Mouse (Mus musculus) heart, adult 2 months (tissue): ENCODE results near the gene Oaf. TPM values are rescaled to one million over a fixed set of nuclear protein-coding genes. Genes with fewer than 3 reads are reported as not detected.
A peak's percentile ranks its signal among the peaks of the same experiment; 100 is the strongest.

Source experiments
- DNase-seq, 2 experiments: peaks; one replicate each; pipeline ENCODE4 v3.0.0; 2021
- H3K27ac ChIP-seq: fragments of 200-600 bp; 2 replicates; pipeline ENCODE4 v1.8.1; 2022
- H3K27me3 ChIP-seq: fragments of 200-500 bp; 2 replicates; pipeline ENCODE4 v1.6.1; 2012; ENCODE audit warnings: mild to moderate bottlenecking, low read length, inconsistent platforms, mixed read lengths; ENCODE audit not compliant: control insufficient read depth, insufficient read depth
- H3K36me3 ChIP-seq: fragments of 200-500 bp; 2 replicates; pipeline ENCODE4 v1.6.1; 2012; ENCODE audit warnings: low read length, inconsistent platforms; ENCODE audit not compliant: control insufficient read depth, insufficient read depth
- H3K4me1 ChIP-seq: fragments of 200-500 bp; 2 replicates; pipeline ENCODE4 v1.6.1; 2011; ENCODE audit warnings: low read length; ENCODE audit not compliant: control insufficient read depth, insufficient read depth
- H3K4me3 ChIP-seq: fragments of 200-600 bp; 2 replicates; pipeline ENCODE4 v1.8.1; 2022
- H3K79me2 ChIP-seq: fragments of 200-500 bp; replicated peaks from 2 replicates; pipeline ENCODE4 v1.6.1; 2012; ENCODE audit warnings: mild to moderate bottlenecking, inconsistent platforms, low read length, moderate library complexity, mixed read lengths; ENCODE audit not compliant: control insufficient read depth, insufficient read depth
- H3K9ac ChIP-seq: fragments of 200-500 bp; 2 replicates; pipeline ENCODE4 v1.6.1; 2012; ENCODE audit warnings: low read depth, mild to moderate bottlenecking, control low read depth, inconsistent platforms, low read length, mixed read lengths
- CTCF ChIP-seq: fragments of 200-600 bp; IDR thresholded peaks from 2 replicates; pipeline ENCODE4 v1.8.1; 2022; ENCODE audit warnings: antibody characterized with exemption, mild to moderate bottlenecking, moderate library complexity
- EP300 ChIP-seq: fragments of 200-500 bp; IDR thresholded peaks from 2 replicates; pipeline ENCODE4 v1.6.1; 2011; ENCODE audit warnings: low read depth, low read length, control low read depth; ENCODE audit not compliant: insufficient read depth
- POLR2A ChIP-seq: fragments of 200-500 bp; IDR thresholded peaks from 2 replicates; pipeline ENCODE4 v1.6.1; 2011; ENCODE audit warnings: mild to moderate bottlenecking, low read depth, low read length, control low read depth; ENCODE audit not compliant: insufficient read depth
- WGBS: fragments of 180-500 bp; shearing (Covaris S2); methylation state at CpG from one replicate; pipeline ENCODE4 v1.1.7; 2018; 5-methylcytosine and 5-hydroxymethylcytosine counted together
- intact Hi-C: fragments of 180-260 bp; cut with DNase I; formaldehyde crosslinking; loops from one replicate; pipeline ENCODE4 v1.15.1; 2025
- long read RNA-seq: library from polyadenylated mRNA; stranded (forward); transcript quantifications from one replicate; pipeline ENCODE4 v2.0.0, GENCODE M21; 2021
- polyA plus RNA-seq: library from polyadenylated mRNA; depleted of rRNA; stranded (reverse); fragments of >200 nt; gene quantifications from 2 replicates; pipeline ENCODE4 v1.2.3, GENCODE M21; 2012; rRNA removed
- total RNA-seq, 2 experiments: library from RNA; stranded (reverse); gene quantifications; 2 replicates each; pipeline ENCODE4 v1.2.3; 2021

Oaf gene
- total RNA-seq (10 to 100 TPM in 1 of 2 experiments, 1 to 10 TPM in 1; 6.8 to 11.8 TPM), polyA plus RNA-seq (15.1 and 24.0 TPM in 2 replicates)
- long read RNA-seq, transcript Oaf-201 (4 exons, 2,526 nt) = major isoform, 14 of 18 reads
- long read RNA-seq, partial matches to known transcripts = 0 of 18 reads
- long read RNA-seq, other reads (novel, unspliced or antisense) = 4 of 18 reads

DNA sequence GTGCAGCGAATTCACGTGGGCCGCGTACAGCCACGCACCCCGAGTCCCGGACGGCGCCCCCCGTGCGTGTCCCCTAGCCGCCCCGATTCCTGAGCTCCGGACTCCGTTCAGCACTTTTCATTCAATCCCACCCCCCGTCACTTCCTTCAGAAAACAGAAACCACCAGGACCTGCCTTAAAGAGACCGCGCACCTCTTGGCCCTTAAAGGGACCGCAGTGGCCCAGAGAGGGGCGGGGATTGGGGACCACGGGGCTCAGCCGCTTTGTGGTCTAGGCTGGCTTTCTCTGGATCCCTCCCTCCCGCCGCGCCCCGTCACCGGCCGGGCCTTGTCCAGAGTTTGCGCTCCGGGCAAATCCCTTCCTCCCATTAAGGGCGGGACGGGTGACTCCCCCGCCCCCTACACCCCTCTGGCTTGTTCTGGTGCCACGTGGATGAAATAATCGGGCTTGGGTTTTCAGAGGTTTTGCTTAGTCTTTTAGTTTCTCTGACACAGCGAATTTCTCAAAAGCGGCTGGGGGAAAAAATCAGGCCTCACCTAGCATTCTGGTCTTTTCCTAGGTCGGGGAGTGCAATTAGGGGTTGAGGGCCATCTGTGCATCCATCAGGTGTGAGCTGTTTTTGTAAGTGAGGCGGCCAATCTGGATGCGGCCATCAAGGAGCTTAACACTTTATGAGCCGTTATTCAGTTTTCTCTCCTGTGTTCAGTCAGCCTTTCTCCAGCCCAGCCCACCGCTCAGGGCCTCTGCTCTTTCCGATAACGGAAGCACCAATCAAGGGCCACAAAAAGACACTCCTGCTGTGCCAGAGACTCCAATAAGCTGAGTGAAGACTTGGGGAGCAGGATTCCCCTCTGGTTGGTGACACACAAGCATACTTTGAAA is at the start of gene Oaf:
Gene Oaf, minus strand, starts transcription at position 200 of the 882 bp plus-strand sequence.
- intact Hi-C loops = no loop called here
- DNase-seq = peak; percentile 88 to 91
- Histone ChIP-seq H3K27ac (peak within 1 kb of the TSS; percentile 61), H3K36me3 (no peaks in the 10 kb centered on the region), H3K4me3 (peak within 1 kb of the TSS; percentile 81), H3K27me3 (no peaks in the 10 kb centered on the region), H3K4me1 (0 out of 2 replicates have a peak, but pooled peaks cover 1% of the 10 kb centered on the region), H3K9ac (peak within 1 kb of the TSS; percentile 79), H3K79me2 (no peaks in the 10 kb centered on the region)
- WGBS = 7% methylated on average over 44 of the region's 44 CpGs
- no peak for TF ChIP-seq EP300
- peak; percentile 67 for TF ChIP-seq POLR2A
- no peak for TF ChIP-seq CTCF

DNA sequence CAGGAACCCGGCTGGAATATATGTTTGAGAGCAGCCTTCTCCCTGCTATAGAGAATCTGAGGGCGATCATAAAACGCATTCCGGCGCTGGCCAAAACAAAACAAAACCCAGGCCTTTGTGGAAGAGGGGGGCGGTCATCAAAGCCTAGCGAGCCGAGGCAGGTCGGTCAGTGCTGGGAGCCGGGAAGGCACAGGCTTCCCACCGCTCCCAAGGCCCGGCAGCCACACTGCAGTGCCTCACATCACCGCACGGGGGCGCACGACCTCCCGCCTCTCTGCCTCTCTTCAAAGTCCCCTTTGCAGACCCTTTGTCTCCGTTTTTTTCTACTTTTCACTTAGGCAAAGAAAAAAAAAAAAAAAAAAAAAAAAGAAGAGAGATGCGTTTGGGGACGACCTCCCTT is 47.2 kb upstream of the Oaf start:
- Histone ChIP-seq H3K4me1 (no peaks in the 10 kb centered on the region), H3K79me2 (no peaks in the 10 kb centered on the region), H3K27me3 (no peaks in the 10 kb centered on the region), H3K27ac (no peak overlapping the region), H3K9ac (no peak overlapping the region), H3K4me3 (no peak overlapping the region), H3K36me3 (no peaks in the 10 kb centered on the region)
- intact Hi-C loops = no loop called here
- TF ChIP-seq POLR2A = no peak
- TF ChIP-seq CTCF = peak; percentile 94
- no peak for TF ChIP-seq EP300
- DNase-seq = peak; percentile 41 to 75
- WGBS = 10% methylated on average over 20 of the region's 20 CpGs

GRCm38 (mm10) chr9:43285281-43285680 is 45.6 kb upstream of the Oaf start:
- TF ChIP-seq EP300 (no peak), POLR2A (no peak), CTCF (no peak)
- no peaks in the 10 kb centered on the region for H3K27me3 ChIP-seq
- 77% methylated on average over 4 of the region's 4 CpGs for WGBS
- no peak overlapping the region for H3K9ac ChIP-seq
- H3K4me1 ChIP-seq = no peaks in the 10 kb centered on the region
- no peak overlapping the region for H3K4me3 ChIP-seq
- intact Hi-C loops = no loop called here
- no peak overlapping the region for H3K27ac ChIP-seq
- no peaks in the 10 kb centered on the region for H3K79me2 ChIP-seq
- DNase-seq = no peak
- no peaks in the 10 kb centered on the region for H3K36me3 ChIP-seq

DNA sequence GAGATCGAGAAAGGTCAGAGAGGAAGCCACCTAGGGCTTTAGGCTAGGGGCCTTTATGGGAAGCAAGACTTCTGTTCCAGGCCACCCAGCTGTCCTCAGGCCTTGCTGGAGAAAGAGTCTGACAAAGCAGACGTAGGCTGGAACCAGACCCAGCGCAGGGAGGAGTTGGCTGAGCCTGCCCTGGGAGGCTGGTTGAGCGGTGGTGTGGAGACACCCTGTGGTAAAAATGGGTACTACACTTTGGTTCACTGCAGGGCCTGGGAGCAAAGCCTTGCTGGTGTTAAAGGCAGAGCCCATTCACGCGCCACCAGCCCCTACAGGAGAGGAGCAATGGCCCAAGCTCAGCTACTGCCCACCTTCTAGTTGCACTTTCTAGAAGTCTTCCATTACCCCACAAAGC is 44.6 kb upstream of the Oaf start:
- Histone ChIP-seq H3K36me3 (no peaks in the 10 kb centered on the region), H3K79me2 (no peaks in the 10 kb centered on the region), H3K4me3 (no peak overlapping the region), H3K27ac (no peak overlapping the region), H3K27me3 (no peaks in the 10 kb centered on the region), H3K4me1 (no peaks in the 10 kb centered on the region), H3K9ac (no peak overlapping the region)
- peak; percentile 81 to 82 for DNase-seq
- TF ChIP-seq POLR2A = no peak
- TF ChIP-seq EP300 = peak; percentile 90
- peak; percentile 99; the same call in 1 of the 2 replicates for TF ChIP-seq CTCF
- 13% methylated on average over 6 of the region's 6 CpGs for WGBS
- intact Hi-C loops = loop anchor here (1.0 kb wide), 2 partner anchors 63 to 143 kb away; no protein-coding TSS in a partner anchor

GRCm38 (mm10) chr9:43273735-43274134 is 34.0 kb upstream of the Oaf start:
- peak in 1 of 2 experiments; percentile 56 for DNase-seq
- H3K27ac ChIP-seq = peak overlapping the region; percentile 33
- peaks cover 2% of the 10 kb centered on the region; the same call in 1 of the 2 replicates for H3K27me3 ChIP-seq
- H3K36me3 ChIP-seq = no peaks in the 10 kb centered on the region
- TF ChIP-seq POLR2A (no peak), CTCF (no peak), EP300 (no peak)
- H3K79me2 ChIP-seq = no peaks in the 10 kb centered on the region
- 54% methylated on average over 9 of the region's 9 CpGs for WGBS
- intact Hi-C loops = no loop called here
- no peak overlapping the region for H3K9ac ChIP-seq
- H3K4me1 ChIP-seq = no peaks in the 10 kb centered on the region
- no peak overlapping the region for H3K4me3 ChIP-seq
